Mouse (Mus musculus) kidney, postnatal 10 days (tissue): ENCODE measurements around the gene Gm3435.
"Not testable (repeated sequence)": the region's sequence is repeated elsewhere in the genome, so short reads cannot be mapped to it uniquely, and the experiment has no call there.

Source experiments
- DNase-seq: peaks from one replicate; pipeline ENCODE4 v3.0.0; 2021; ENCODE audit warnings: mixed read lengths

The Gm3435 gene

GRCm38 (mm10) chr17:15009706-15010413, at the start of gene Gm3435:
TSS of gene Gm3435 (plus strand) at chr17:15010176.
- DNase-seq = not testable (repeated sequence)

- DNase-seq = peak; percentile 38
These were observed 49.5 kb upstream of the Gm3435 start for GRCm38 (mm10) chr17:14960520-14960919.

- peak; percentile 56 for DNase-seq
These were observed 48.9 kb upstream of the Gm3435 start, which contains the start of gene Phf10 for GRCm38 (mm10) chr17:14960951-14961556. TSS of gene Phf10 (minus strand) at chr17:14961273.

GRCm38 (mm10) chr17:14961557-14962154, 48.3 kb upstream of the Gm3435 start:
- DNase-seq = not testable (repeated sequence)

- DNase-seq = not testable (repeated sequence)
These were observed 41.5 kb upstream of the Gm3435 start for GRCm38 (mm10) chr17:14968373-14968913.

GRCm38 (mm10) chr17:14977718-14978361, 32.1 kb upstream of the Gm3435 start:
- not testable (repeated sequence) for DNase-seq

GRCm38 (mm10) chr17:14978362-14979038, 31.5 kb upstream of the Gm3435 start, which contains the start of the genes 9030025P20Rik and Gm3417:
TSS of gene 9030025P20Rik (plus strand) at chr17:14978468.
TSS of gene Gm3417 (minus strand) at chr17:14978790.
- not testable (repeated sequence) for DNase-seq

GRCm38 (mm10) chr17:14990116-14990702, 19.8 kb upstream of the Gm3435 start:
- peak; percentile 2 for DNase-seq

- not testable (repeated sequence) for DNase-seq
These were observed 17.3 kb upstream of the Gm3435 start for GRCm38 (mm10) chr17:14992522-14993138.

GRCm38 (mm10) chr17:14993139-14993832, 16.7 kb upstream of the Gm3435 start:
- not testable (repeated sequence) for DNase-seq

GRCm38 (mm10) chr17:14994140-14994539, 15.8 kb upstream of the Gm3435 start:
- DNase-seq = not testable (repeated sequence)

GRCm38 (mm10) chr17:15000047-15000446, 9.9 kb upstream of the Gm3435 start:
- not testable (repeated sequence) for DNase-seq

- DNase-seq = not testable (repeated sequence)
These were observed 888 bp upstream of the Gm3435 start for GRCm38 (mm10) chr17:15009088-15009487.

- DNase-seq = peak; percentile 11
These were observed 11.7 kb downstream of the Gm3435 start for GRCm38 (mm10) chr17:15021503-15022220.

GRCm38 (mm10) chr17:15023878-15024492, 14.0 kb downstream of the Gm3435 start:
- DNase-seq = not testable (repeated sequence)

- not testable (repeated sequence) for DNase-seq
These were observed 14.7 kb downstream of the Gm3435 start for GRCm38 (mm10) chr17:15024502-15025193.

GRCm38 (mm10) chr17:15025513-15025912, 15.5 kb downstream of the Gm3435 start:
- DNase-seq = not testable (repeated sequence)

- not testable (repeated sequence) for DNase-seq
These were observed 21.4 kb downstream of the Gm3435 start for GRCm38 (mm10) chr17:15031414-15031813.

GRCm38 (mm10) chr17:15040455-15040854, 30.5 kb downstream of the Gm3435 start:
- not testable (repeated sequence) for DNase-seq
